Mouse (Mus musculus): Measurements from ENCODE around the gene Magi1.

The Magi1 gene

DNA sequence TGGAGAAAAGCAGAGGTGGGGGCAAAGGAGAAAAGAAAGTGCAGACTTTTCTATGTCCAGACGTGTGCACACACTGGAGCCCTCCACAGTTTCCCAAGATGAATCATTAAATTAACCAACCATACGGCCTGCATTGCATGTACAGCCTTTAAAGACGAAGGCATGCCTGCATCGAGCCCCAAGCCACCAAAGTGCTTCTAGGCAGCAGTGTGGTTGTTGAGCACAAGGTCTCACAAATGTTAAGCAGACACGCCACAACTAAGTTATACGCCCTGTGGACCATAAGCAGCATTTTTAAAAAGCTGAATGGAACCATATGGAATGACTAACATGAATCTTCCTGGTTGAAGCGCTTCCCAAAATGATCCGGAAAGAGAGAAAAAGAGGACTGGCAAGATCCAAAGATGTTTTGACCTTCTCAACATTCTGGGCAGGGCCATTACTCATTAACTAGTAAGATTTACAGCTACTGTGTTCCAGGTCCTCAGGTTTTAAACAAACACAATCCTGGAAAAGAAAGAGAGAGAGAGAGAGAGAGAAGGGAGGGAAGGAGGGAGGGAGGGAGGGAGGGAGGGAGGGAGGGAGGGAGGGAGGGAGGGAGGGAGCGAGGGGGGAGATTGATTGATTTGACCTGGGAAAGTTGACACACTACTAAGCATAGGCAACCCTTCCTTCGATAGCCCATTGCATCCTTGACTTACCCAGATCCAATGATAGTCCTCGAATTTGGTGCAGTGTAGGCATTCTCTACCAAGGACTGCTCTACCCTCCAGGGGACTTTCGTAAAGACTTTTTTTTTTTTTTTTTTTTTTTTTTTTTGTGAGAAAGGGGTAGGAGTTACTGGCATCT is 26.5 kb downstream of the Magi1 start:
- DNase-seq (ENCODE audit: low read depth), result no peak

GRCm38 (mm10) chr6:94253943-94254342 is 29.8 kb downstream of the Magi1 start:
- peak; percentile 25 for DNase-seq (ENCODE audit: low read depth)

- no peak for DNase-seq (ENCODE audit: low read depth)
Observed at GRCm38 (mm10) chr6:94251358-94251945, 32.3 kb downstream of the Magi1 start.

DNA sequence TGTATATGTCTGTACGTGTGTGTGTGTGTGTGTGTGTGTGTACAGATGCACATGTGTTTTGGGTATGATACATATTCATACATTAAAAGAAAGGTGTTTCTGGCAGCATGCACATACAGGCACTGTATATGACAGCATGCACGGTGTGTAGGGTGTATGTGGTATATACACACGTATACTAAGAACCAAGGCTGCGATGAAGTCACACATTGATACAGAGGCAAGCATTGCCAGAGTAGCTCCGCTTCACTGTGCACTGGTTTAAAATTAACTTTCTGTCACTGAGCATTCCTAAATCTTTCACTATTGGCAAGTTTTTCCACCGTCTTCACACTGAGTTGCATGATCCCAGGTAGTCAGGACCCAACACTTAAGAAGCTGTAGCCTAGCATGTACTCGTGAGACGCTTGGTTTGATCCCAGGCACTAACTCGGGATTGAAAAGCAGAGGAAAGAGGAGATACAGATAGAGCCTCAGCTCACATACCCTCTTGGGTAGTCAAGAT is 34.4 kb downstream of the Magi1 start:
- DNase-seq (ENCODE audit: low read depth), result no peak

DNA sequence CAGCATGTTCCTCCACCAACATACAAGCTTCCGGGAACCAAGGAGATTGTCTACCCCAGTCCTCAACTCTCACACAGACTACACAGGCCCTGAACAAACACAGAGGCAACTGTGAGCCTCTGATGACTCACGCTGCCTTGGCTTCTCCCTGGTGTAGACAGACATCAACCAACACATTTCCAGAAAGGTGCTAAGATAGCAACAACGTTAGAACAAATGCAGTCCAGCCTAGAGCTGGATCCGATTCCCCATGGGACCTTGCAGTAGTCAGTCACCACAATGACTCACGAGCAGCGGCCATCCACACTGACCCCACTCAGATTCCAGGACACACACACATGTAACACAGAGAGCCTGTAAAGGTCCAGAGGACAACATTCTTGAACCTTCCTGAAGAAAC is 42.5 kb downstream of the Magi1 start:
- DNase-seq (ENCODE audit: low read depth), result no peak

- DNase-seq (ENCODE audit: low read depth), result no peak
Observed at GRCm38 (mm10) chr6:94238643-94239042, 45.1 kb downstream of the Magi1 start.

DNA sequence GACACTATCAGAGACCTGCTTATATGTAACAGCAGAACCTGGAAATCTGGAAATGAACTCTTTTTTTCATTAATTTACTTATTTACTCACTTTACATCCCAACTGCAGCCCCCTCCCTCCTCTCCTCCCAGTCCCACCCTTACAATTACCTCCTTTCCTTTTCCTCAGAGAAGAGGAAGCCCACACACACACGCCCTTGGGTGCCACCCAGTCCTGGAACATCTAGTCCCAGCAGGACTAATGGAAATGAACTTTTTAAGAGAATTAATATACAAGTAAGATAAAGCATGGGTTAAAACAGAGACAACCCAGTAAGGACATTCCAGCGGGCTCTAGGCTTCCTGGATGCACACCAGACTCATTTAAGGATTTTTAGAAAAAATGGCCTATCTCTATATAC is 46.8 kb downstream of the Magi1 start:
- no peak for DNase-seq (ENCODE audit: low read depth)

GRCm38 (mm10) chr6:94232243-94232785 is 51.4 kb downstream of the Magi1 start:
- DNase-seq (ENCODE audit: low read depth), result no peak

DNA sequence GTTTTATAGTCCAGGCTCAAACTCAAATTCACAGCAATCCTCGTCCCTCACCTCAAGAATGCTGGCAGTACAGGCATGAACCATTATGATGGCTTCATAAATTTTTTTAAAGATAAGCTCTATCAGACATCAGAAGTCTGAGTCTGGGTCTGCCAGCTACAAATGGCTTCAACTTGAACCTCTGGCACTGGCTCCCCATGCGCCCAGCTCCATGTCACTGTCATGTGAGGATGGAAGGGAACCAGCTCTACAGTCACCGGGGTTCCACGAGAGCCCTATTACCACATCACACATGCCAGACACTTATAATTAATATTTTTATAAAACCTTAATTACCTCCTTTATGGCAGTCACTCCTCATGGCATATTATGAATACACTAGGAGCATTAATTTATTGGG is 51.9 kb downstream of the Magi1 start:
- DNase-seq (ENCODE audit: low read depth), result no peak

DNA sequence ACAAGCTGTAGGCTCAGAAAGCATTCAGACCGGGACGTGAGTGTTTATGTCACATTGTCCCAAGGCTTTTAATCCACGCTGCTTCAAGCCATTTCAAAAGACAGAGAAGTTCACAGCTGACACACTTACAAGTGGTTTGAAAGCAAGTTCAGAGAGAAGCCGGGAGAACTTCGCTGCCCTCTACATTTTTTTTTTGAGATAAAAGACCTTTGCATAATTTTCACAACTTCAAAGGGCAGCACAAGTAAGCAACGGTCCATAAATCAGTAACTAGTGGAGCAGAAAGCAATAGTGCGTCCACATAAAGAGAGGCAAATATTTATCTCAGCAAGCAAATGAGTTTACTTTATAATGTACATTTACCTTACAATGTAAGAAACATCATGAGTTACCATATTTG is 52.4 kb downstream of the Magi1 start:
- no peak for DNase-seq (ENCODE audit: low read depth)

DNA sequence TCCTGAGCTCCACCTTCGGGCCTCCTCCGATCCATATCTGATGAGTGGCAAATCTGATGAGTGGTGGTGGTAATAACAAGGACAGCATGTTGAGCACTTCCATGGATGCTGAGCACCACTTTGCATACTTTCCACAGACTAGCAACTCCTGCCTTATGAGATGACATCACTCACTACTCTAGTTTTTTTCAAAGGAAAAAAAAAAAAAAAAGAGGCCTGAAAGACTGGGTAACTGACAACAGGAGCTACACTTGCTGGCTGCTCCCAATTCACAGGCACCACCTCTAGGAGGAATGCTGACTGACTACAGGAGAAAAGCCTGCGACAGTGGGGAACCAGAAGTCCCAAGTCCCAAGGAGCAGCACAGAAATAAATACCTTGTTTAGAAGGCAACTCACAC is 52.8 kb downstream of the Magi1 start:
- DNase-seq (ENCODE audit: low read depth), result no peak

GRCm38 (mm10) chr6:94230129-94230528 is 53.6 kb downstream of the Magi1 start:
- DNase-seq (ENCODE audit: low read depth), result no peak

DNA sequence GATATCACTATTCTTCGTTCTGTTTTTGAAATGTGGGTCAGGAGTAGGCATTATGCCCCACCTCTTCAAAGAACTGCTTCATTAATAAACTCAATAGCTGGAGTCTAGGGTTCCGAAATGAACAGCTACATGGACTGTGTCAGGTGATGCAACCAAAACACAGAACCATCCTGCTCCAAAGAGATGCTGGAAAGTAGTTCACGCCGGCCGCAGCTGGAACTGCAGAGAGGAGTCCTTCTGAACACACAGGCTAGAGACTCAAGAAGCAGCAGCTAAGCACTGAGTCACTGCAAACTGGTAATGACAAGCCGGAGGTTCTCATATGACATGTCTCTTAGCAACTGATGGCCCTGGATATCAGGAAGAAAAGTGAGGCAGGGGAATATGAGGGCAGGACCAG is 57.5 kb downstream of the Magi1 start:
- no peak for DNase-seq (ENCODE audit: low read depth)

DNA sequence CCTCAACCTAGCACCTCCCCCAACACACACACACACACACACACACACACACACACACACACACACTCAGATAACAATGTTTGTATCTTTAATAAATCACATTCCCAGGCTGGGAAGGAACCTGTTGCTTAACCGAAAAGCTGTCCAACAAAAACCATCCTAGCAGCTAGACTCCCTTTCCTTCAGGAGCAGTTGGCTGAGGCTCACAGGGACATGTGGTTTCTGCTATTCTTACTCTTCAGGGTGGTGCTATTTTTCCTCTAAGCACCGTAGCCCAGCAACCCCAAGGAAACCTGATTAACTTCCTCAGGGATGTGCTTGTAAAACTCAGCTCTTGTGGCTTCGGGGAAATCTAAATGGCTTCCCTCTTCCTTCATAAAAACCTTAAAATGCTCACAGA is 57.9 kb downstream of the Magi1 start:
- no peak for DNase-seq (ENCODE audit: low read depth)

GRCm38 (mm10) chr6:94225091-94225490 is 58.6 kb downstream of the Magi1 start:
- no peak for DNase-seq (ENCODE audit: low read depth)

GRCm38 (mm10) chr6:94222253-94222652 is 61.5 kb downstream of the Magi1 start:
- DNase-seq (ENCODE audit: low read depth), result no peak

GRCm38 (mm10) chr6:94221750-94222149 is 62.0 kb downstream of the Magi1 start:
- no peak for DNase-seq (ENCODE audit: low read depth)

DNA sequence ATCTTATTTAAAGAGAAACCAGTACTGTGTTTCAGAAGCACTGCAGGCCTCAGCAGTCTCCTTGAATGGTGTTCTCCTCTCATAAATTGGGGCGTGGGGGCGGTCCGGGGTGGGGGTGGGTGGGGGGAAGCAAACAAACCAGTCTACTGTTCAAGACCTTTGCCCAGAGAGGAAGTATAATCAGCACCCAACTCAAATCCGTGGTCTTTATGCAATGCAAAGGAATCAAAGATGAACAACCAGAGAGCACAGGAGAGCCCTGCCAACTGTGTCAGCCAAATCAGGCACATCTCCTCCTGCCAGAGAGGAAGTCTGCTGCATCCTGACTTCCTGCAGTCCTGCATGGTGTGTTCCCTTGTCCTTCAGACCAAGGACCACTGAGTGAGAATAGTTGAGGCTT is 65.6 kb downstream of the Magi1 start:
- no peak for DNase-seq (ENCODE audit: low read depth)

DNA sequence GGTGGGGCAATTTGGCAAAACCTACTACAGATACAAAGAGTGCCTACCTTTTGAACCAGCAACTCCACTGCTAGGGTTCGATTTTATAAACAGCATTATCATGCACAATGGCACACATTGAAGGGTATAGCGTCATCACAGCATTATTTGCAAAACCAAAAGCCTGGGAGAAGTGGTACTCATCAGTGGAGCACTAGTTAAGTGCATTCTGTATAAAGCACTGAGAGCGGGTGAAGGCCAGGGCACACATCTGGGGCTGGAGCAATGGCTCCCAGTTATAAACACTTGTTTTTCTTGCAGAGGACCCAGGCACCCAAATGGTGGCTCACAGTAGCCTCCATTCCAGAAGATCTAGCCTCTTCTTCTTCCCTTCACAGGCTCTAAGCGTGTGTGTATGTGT is 67.9 kb downstream of the Magi1 start:
- DNase-seq (ENCODE audit: low read depth), result no peak

DNA sequence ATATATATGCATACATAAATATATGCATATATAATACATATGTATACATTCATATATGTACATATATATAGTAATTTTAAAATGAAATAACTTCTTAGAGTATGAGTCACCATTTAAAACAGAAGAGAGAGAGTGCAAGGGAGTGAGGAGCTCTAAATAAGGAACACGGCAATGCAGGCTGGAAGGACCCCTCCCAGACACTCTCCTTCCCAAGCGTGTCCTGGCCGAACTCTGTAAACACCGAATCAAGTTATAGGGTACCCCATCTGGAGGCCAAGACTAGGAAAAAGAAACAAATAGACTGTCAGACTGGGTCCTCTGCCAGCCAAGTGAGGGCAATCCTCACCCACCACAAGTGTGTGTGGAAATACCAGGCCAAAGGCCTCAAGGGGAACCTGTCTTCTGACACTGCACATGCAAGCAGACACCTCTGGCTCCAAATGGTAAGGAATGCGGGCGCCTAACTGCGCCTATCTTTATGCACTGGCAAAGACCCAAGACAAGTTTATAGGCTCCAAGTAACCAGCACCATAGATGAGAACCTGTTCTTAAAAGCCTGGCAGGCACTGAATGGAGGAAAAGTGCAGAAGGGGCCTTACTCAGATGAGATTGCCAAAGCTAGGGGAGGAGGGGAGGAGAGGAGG is 68.7 kb downstream of the Magi1 start:
- no peak for DNase-seq (ENCODE audit: low read depth)

- no peak for DNase-seq (ENCODE audit: low read depth)
Observed at GRCm38 (mm10) chr6:94205926-94206325, 77.8 kb downstream of the Magi1 start.

DNA sequence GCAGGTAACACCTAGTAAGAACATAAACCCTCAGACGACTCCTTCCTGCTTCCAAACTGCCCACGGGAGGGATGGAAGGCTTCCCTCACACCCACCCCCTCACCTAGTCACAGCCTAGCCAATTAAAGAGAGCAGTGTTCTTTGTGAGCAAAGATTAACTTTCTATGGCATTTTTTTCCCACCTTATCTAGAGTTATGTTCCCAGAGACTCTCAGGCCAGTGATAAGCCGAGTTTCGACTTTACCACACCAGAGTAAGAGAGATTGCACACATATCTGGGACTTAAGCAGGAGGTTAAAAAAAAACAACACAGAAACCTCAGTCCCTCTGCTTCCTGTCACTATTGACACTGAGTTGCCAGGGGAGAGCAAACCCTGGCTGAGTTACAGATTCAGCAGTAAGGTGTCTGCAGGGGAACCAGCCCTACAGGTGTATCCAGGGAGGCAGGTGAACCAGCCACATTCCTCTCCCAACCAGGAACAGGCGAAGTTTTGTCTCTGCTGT is 80.0 kb downstream of the Magi1 start:
- DNase-seq (ENCODE audit: low read depth), result no peak

DNA sequence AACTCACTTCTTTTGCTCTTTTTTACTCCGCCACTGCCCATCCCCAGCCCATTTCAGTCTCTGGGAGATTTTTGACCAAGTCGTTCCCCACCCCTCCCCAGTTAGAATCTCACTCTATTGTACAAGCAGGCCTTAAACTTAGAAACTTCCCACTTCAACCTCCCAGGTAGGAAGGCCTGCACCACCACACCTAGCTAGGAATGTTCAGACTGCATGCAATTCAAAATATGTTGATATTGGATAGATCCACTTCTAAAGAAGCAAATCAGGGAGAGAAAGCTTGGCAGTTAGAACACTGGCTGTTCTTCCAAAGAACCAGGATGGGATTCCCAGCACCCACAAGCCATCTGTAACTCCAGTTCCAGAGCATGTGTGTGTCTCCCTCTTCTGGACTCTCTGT is 81.8 kb downstream of the Magi1 start:
- no peak for DNase-seq (ENCODE audit: low read depth)

Data from c-Kit-positive CD71-negative TER-119-negative erythroid progenitor cells, embryonic 14.5 days (primary cell).